Comparison of ENCODE assay signal across 21 mouse cellular contexts in genomic region chr11:104059085-104059484, GRCm38 (mm10).
"Had no signal": no experiment of that assay in that cellular context is flagged by ENCODE, and none has a peak within 500 bp of the region (broad histone marks: within the 10 kb centered on the region; RNA-seq: fewer than 3 reads in every experiment).

No protein-coding gene starts in this region.

- DNase-seq: lung, adult 2 months; lung, postnatal 14 days; lung, postnatal 36 days; midbrain, embryonic 14.5 days; right cerebral cortex, adult 18-20 months; right cerebral cortex, postnatal 25 days; right cerebral cortex, postnatal 4 days; spleen, adult 18-20 months; thymus, adult 18-20 months; thymus, postnatal 25 days; thymus, postnatal 4 days had no signal

- H3K36me3 ChIP-seq: lung, embryonic 15.5 days; midbrain, embryonic 10.5 days; midbrain, embryonic 12.5 days; neural tube, embryonic 13.5 days; neural tube, embryonic 15.5 days had no signal

- H3K9ac ChIP-seq: liver, embryonic 14.5 days; lung, embryonic 15.5 days; midbrain, embryonic 12.5 days; neural tube, embryonic 13.5 days; neural tube, embryonic 15.5 days had no signal

- H3K9me3 ChIP-seq: lung, embryonic 15.5 days; midbrain, embryonic 10.5 days; midbrain, embryonic 12.5 days; neural tube, embryonic 13.5 days; neural tube, embryonic 15.5 days had no signal

- H3K27me3 ChIP-seq: lung, embryonic 15.5 days; midbrain, embryonic 12.5 days; neural tube, embryonic 13.5 days; neural tube, embryonic 15.5 days had no signal

- H3K4me3 ChIP-seq: lung, embryonic 15.5 days; midbrain, embryonic 10.5 days; midbrain, embryonic 12.5 days; myocyte; neural tube, embryonic 13.5 days; neural tube, embryonic 15.5 days had no signal

- H3K4me2 ChIP-seq: lung, embryonic 15.5 days; midbrain, embryonic 12.5 days; neural tube, embryonic 13.5 days; neural tube, embryonic 15.5 days had no signal

- H3K4me1 ChIP-seq: lung, embryonic 15.5 days; neural tube, embryonic 15.5 days had no signal

- H3K27ac ChIP-seq: liver, embryonic 14.5 days; lung, embryonic 15.5 days; macrophage; midbrain, embryonic 10.5 days; midbrain, embryonic 12.5 days; neural tube, embryonic 13.5 days; neural tube, embryonic 15.5 days had no signal

- ATAC-seq: lung, postnatal 0 days; midbrain, embryonic 16.5 days had no signal
